In genomic region chr13:56145523-56145922, GRCm38 (mm10) we compare ENCODE assay signal across 10 mouse cellular contexts. TPM values are rescaled to one million over a fixed set of nuclear protein-coding genes. Genes with fewer than 3 reads are reported as not detected.
A peak's percentile ranks its signal among the peaks of the same experiment; 100 is the strongest.
DNase-seq lines count a peak whose midpoint lies in the region; ATAC-seq lines count a peak whose summit lies in the region.
"Had no signal": no experiment of that assay in that cellular context is flagged by ENCODE, and none has a peak within 500 bp of the region (broad histone marks: within the 10 kb centered on the region; RNA-seq: fewer than 3 reads in every experiment).

No protein-coding gene starts in this region.

- H3K4me1 ChIP-seq in heart, embryonic 10.5 days, result peaks cover 16% of the 10 kb centered on the region; the same call in 1 of the 2 replicates
- H3K4me1 ChIP-seq: hindbrain, embryonic 15.5 days had no signal

- no peaks in the 10 kb centered on the region for H3K36me3 ChIP-seq in heart, embryonic 10.5 days
- H3K36me3 ChIP-seq: hindbrain, embryonic 15.5 days had no signal

- no peaks in the 10 kb centered on the region for H3K9me3 ChIP-seq in heart, embryonic 10.5 days
- H3K9me3 ChIP-seq: hindbrain, embryonic 15.5 days had no signal

- intact Hi-C loops in heart, postnatal 14 days (cut with DNase I), result no loop called here

- ATAC-seq in megakaryocyte progenitor cell, adult 5-6 weeks (replicated peaks; ENCODE audit: poor library complexity), result peak; percentile 98

- H3K27ac ChIP-seq in heart, embryonic 10.5 days, result no peak overlapping the region
- H3K27ac ChIP-seq: hindbrain, embryonic 15.5 days; macrophage had no signal

- H3K4me3 ChIP-seq in heart, embryonic 10.5 days, result no peak overlapping the region
- H3K4me3 ChIP-seq: hindbrain, embryonic 15.5 days had no signal

- DNase-seq in heart, postnatal 14 days, result peak; percentile 39 to 55
- DNase-seq in heart, adult 8-10 months (ENCODE audit: low spot score), result no peak
- DNase-seq in CD4-positive helper T cell, adult 2 months (ENCODE audit: low read depth, low spot score), result peak; percentile 45
- peak; percentile 65 for DNase-seq in ZHBTc4 (ENCODE audit: low read depth, low spot score)
- DNase-seq in cerebellum, adult 9-10 months, result no peak
- DNase-seq in ovary, adult 18-20 months (ENCODE audit: low spot score), result no peak
- DNase-seq in heart, embryonic 10.5 days (ENCODE audit: low spot score), result no peak

- peaks cover 6% of the 10 kb centered on the region for H3K27me3 ChIP-seq in heart, embryonic 10.5 days (ENCODE audit: insufficient read depth, poor library complexity, severe bottlenecking)
- H3K27me3 ChIP-seq: hindbrain, embryonic 15.5 days had no signal

- 33% methylated on average over 3 of the region's 3 CpGs for WGBS in heart, embryonic 10.5 days

RNA-seq across cellular contexts. Expression of gene H2afy, which starts 9.4 kb away (rescaled TPM):
- 10 to 100 TPM; 68.3 to 68.5 TPM for total RNA-seq in heart, postnatal 14 days (2021)
- total RNA-seq in heart, adult 8-10 months (2022), result 10 to 100 TPM; 39.0 to 48.2 (median 45.6) TPM
- 720 and 754 TPM in 2 replicates for total RNA-seq in megakaryocyte progenitor cell, adult 5-6 weeks (2015)
- 1,515 and 1,537 TPM in 2 replicates for total RNA-seq in megakaryocyte progenitor cell, adult 5-6 weeks (2017)
- 134 and 287 TPM in 2 replicates for polyA plus RNA-seq in heart, embryonic 10.5 days (2016; fragmentation: Nextera tagmentation; extraction: Ambion mirVana)

RNA-seq across cellular contexts. Expression of gene Tifab, which starts 33.2 kb away (rescaled TPM):
- 1 to 10 TPM; 1.3 TPM for total RNA-seq in heart, postnatal 14 days (2021)
- 1 to 10 TPM in 1 of 4 experiments, under 1 TPM in 3; 0.50 to 1.2 (median 0.82) TPM for total RNA-seq in heart, adult 8-10 months (2022)
- 81.5 and 82.6 TPM in 2 replicates for total RNA-seq in megakaryocyte progenitor cell, adult 5-6 weeks (2015)
- 99.3 and 113 TPM in 2 replicates for total RNA-seq in megakaryocyte progenitor cell, adult 5-6 weeks (2017)
- 0.31 and 1.0 TPM in 2 replicates for polyA plus RNA-seq in heart, embryonic 10.5 days (2016; fragmentation: Nextera tagmentation; extraction: Ambion mirVana)

Comparison
In these comparisons a context has a peak if more than half of its experiments do, and no peak if none do; other contexts are left out.
1. DNase-seq: peak in heart, postnatal 14 days (2 of 2), CD4-positive helper T cell, adult 2 months (single experiment) and ZHBTc4 (single experiment); none in heart, adult 8-10 months (single experiment), cerebellum, adult 9-10 months (single experiment), ovary, adult 18-20 months (single experiment) and heart, embryonic 10.5 days (single experiment).
2. RNA of gene H2afy, which starts 9.4 kb away (total RNA-seq): 720 to 1,537 TPM in megakaryocyte progenitor cell, adult 5-6 weeks; 68.3 to 68.5 TPM in heart, postnatal 14 days and 39.0 to 48.2 TPM in heart, adult 8-10 months; every median in the first group is over 10 times any median in the second.
3. RNA of gene Tifab, which starts 33.2 kb away (total RNA-seq): 81.5 to 113 TPM in megakaryocyte progenitor cell, adult 5-6 weeks; 1.3 TPM in heart, postnatal 14 days and 0.50 to 1.2 TPM in heart, adult 8-10 months; every median in the first group is over 10 times any median in the second.